Mouse (Mus musculus) frontal cortex, postnatal 14 days (tissue): ENCODE measurements around the gene Zgrf1.
A peak's percentile ranks its signal among the peaks of the same experiment; 100 is the strongest.

ENCODE experiments used
- DNase-seq, 2 experiments: peaks; one replicate each; pipeline ENCODE4 v3.0.0; 2022; ENCODE audit warnings: low spot score in 2 of 2

Zgrf1 gene

GRCm38 (mm10) chr3:127558201-127558600 is 4.9 kb downstream of the Zgrf1 start:
- DNase-seq, result no peak

- DNase-seq, result no peak
These were observed 9.7 kb downstream of the Zgrf1 start for GRCm38 (mm10) chr3:127562974-127563373.

GRCm38 (mm10) chr3:127565129-127565528 is 11.8 kb downstream of the Zgrf1 start:
- no peak for DNase-seq

- peak in 1 of 2 experiments; percentile 31 for DNase-seq
These were observed 19.3 kb downstream of the Zgrf1 start for GRCm38 (mm10) chr3:127572557-127572956.

GRCm38 (mm10) chr3:127597136-127597535 is 43.8 kb downstream of the Zgrf1 start:
- no peak for DNase-seq

GRCm38 (mm10) chr3:127608109-127608508 is 54.8 kb downstream of the Zgrf1 start:
- no peak for DNase-seq

DNA sequence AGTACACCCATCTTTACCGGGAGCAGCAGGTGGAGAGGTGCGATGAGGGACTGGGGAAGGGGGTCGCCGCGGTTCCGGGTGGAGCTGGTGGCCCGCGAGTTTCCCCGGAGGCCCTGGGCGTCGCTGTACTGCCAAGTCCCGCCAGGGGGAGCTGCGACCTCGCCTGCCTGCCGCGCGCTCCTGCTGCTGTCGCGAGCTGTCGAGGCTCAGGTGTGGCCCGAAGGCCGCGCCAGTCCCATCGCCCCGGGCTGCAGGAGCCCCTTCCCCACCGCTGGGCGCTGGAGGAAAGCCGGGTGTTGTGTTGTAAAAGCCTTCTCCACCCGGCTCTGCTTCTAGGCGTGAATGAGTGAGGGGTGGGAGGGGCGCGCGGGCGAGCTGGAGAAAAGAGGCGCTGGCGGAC is 72.0 kb downstream of the Zgrf1 start:
- DNase-seq, result peak in 1 of 2 experiments; percentile 49

DNA sequence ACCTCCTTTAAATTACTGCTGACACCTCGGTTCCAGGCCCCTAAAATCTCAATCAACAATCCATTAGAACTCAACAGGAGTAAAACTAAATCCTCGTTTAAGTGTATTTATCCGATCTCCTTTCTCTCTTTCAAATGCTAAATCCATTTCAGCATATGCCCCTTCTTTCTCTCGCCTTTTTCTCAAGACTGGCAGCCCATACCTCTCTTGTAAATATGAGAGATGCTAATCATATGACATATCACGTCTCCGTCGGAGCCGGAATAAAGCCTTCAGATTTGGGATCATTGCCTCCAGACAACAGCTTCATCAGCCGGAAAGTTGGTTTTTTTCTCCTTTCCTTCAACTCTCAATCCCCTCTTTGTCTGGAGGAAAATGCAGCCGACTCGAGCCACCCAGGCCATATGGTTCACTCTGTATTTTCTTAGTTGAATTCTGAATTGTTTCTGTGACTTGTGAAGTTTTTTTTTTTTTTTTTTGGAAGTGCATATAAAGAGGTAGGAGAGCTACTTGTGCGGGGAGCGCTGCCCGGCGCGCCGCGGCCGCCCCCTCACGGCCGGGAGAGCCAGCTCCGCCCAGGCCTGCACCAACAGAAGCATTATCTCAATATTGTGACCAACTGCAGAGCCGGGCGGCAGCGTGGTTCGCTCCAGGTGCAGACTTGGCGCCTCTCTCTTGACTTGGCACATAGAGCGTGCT is 72.6 kb downstream of the Zgrf1 start:
- no peak for DNase-seq

DNA sequence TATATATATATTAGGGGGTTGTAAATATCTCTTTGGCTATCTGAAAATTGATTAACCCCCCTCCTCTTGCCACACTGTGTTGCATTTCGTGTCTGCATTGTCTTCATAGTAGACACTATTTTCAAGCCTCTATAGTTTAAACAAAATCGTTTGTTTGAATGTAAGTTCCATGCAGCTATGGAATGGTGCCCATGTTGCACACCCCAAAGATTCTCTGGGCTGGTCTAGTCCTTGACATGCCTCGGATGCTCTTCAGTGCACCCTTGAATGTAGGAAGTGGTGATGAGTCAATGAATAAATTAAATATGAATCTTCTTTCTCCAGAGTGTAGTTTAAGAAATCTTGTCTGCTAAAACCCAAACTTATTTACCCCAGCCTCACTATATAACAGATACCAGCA is 73.2 kb downstream of the Zgrf1 start:
- no peak for DNase-seq

- DNase-seq, result no peak
These were observed 74.1 kb downstream of the Zgrf1 start for GRCm38 (mm10) chr3:127627151-127627955.

GRCm38 (mm10) chr3:127627956-127628310 is 74.6 kb downstream of the Zgrf1 start:
- no peak for DNase-seq

- DNase-seq, result no peak
These were observed 75.3 kb downstream of the Zgrf1 start for GRCm38 (mm10) chr3:127628311-127629184.

DNA sequence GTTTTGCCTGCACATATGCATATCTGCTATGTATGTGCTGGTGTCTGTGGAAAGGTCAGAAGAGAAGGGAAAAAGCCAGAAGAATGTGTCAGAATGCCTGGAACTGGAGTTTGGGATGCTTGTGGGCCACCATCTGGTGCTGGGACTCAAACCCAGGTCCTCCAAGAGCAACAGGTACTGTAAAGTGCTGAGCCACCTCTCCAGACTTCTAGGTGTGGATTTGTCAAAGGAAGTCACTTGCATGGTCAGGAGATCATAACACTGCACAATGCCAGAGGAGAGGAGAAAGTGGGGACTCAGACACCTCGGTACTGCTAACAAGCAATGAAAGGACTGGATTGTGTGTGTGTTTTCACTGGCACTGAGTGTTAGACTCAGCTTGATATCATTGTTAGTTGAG is 76.9 kb downstream of the Zgrf1 start:
- no peak for DNase-seq

GRCm38 (mm10) chr3:127630735-127631372 is 77.6 kb downstream of the Zgrf1 start:
- DNase-seq, result no peak

DNA sequence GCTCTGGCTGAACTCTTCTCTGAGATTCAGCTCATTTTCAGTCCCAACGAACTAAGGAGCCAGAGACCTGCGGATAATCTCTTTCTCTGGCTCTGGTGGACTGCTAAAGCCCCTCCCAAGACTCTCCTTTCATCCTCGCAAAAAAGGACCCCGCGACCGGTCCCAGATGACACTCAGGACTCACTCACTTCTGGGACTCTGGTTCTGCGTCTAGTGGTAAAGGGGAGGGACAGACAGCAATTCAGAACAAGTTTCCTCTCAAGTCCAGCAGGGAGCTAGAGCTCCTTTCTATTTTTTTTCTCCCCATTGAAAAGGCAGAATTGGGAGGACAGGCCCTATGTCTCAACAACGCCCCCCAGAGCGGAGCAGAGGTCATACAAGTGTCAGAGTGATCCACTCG is 78.3 kb downstream of the Zgrf1 start:
- no peak for DNase-seq

- no peak for DNase-seq
These were observed 79.2 kb downstream of the Zgrf1 start for GRCm38 (mm10) chr3:127632531-127632930.

- DNase-seq, result no peak
These were observed 80.1 kb downstream of the Zgrf1 start, which contains the start of gene Neurog2 for GRCm38 (mm10) chr3:127633080-127634032. TSS of gene Neurog2 (plus strand) at chr3:127633135.

GRCm38 (mm10) chr3:127634101-127634983 is 81.1 kb downstream of the Zgrf1 start:
- DNase-seq, result peak in 1 of 2 experiments; percentile 53

GRCm38 (mm10) chr3:127634984-127635349 is 81.7 kb downstream of the Zgrf1 start:
- no peak for DNase-seq
